Mouse (Mus musculus): Measurements from ENCODE around the gene Macf1.

GRCm38 (mm10) chr4:123655245-123655644, 28.9 kb downstream of the Macf1 start:
- TF ChIP-seq POLR2A (IDR thresholded peaks at IDR 0.05; ENCODE audit: insufficient read length, low read depth) (no peak), MYOD1 (IDR thresholded peaks at IDR 0.05; ENCODE audit: control insufficient read depth in 1 of 3, insufficient read length in 2 of 3, low read depth in 2 of 3) (no peak)
